Mouse (Mus musculus): Measurements from ENCODE around the gene Gm20388. TPM values are rescaled to one million over a fixed set of nuclear protein-coding genes. Genes with fewer than 3 reads are reported as not detected.
A peak's percentile ranks its signal among the peaks of the same experiment; 100 is the strongest.
"Not testable (repeated sequence)": the region's sequence is repeated elsewhere in the genome, so short reads cannot be mapped to it uniquely, and the experiment has no call there.

Gene Gm20388
- polyA plus RNA-seq, 2 experiments: 8.5 TPM; not detected in 1

GRCm38 (mm10) chr8:123254099-123254885, 3343.7 kb downstream of the Gm20388 start, which contains the start of the genes Zfp276 and Vps9d1:
Gene Zfp276, plus strand, starts transcription at chr8:123254195.
Gene Vps9d1, minus strand, starts transcription at chr8:123254348.
- Histone ChIP-seq H3K4me1 (replicated peaks; ENCODE audit: control insufficient read depth in 2 of 2, insufficient read depth in 2 of 2, low read length in 1 of 2) (peaks cover 8 to 13% of the 10 kb centered on the region in 2 experiments), H3K4me2 (ENCODE audit: low read depth) (peak within 1 kb of the TSS; percentile 78), H3K4me3 (ENCODE audit: insufficient read depth in 1 of 2, low read depth in 2 of 2, low read length in 2 of 2) (peak within 1 kb of the TSS; percentile 84 to 87), H3K36me3 (replicated peaks; ENCODE audit: control insufficient read depth, insufficient read depth, low read depth) (peaks cover 6% of the 10 kb centered on the region), H3K27ac (peak within 1 kb of the TSS; percentile 55), H3K9me3 (ENCODE audit: control insufficient read depth, low read length) (no peaks in the 10 kb centered on the region), H3K9ac (replicated peaks) (peak within 1 kb of the TSS; percentile 90), H3K27me3 (ENCODE audit: control insufficient read depth, insufficient read depth, low read length) (no peaks in the 10 kb centered on the region)
- TF ChIP-seq EP300 (IDR thresholded peaks at IDR 0.05; ENCODE audit: low read depth) (no peak), CTCF (IDR thresholded peaks at IDR 0.05; ENCODE audit: low read depth) (0 out of 2 replicates have a peak, but pooled peaks have one; percentile 0)
- WGBS (ENCODE audit: insufficient replicate concordance): under 1% methylated on average over 98 of the region's 99 CpGs
- ATAC-seq (ENCODE audit: insufficient read depth) (peak; percentile 92), DNase-seq (ENCODE audit: low read depth in 3 of 3, low spot score in 3 of 3) (peak; percentile 71 to 75 (median 72))

DNA sequence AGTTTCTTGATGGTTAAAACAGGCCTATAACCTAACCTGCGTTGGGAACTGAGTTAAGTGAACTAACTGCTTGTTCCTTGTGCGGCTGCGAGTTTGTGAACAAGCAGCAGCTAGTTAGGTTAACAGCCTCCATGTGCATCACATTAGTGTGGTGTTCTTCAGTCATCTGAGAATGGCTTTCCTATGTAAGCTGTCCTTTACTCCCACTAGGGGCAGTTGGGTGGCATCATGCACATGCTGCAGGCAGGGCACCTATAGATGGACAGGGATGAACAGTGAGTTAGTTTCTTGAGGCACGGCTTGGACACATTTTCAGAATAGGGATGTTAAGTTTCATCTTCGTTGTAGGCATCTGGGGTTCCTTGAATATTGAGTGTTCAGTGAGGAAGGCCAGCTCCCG, 3344.5 kb downstream of the Gm20388 start:
- H3K4me2 ChIP-seq (ENCODE audit: low read depth): peak overlapping the region; percentile 78
- H3K9ac ChIP-seq (replicated peaks): peak overlapping the region; percentile 90
- H3K4me1 ChIP-seq (replicated peaks; ENCODE audit: control insufficient read depth in 2 of 2, insufficient read depth in 2 of 2, low read length in 1 of 2): peaks cover 8 to 13% of the 10 kb centered on the region in 2 experiments
- H3K36me3 ChIP-seq (replicated peaks; ENCODE audit: control insufficient read depth, insufficient read depth, low read depth): peaks cover 11% of the 10 kb centered on the region
- no peak for ATAC-seq (ENCODE audit: insufficient read depth)
- no peak for DNase-seq (ENCODE audit: low read depth in 3 of 3, low spot score in 3 of 3)
- H3K9me3 ChIP-seq (ENCODE audit: control insufficient read depth, low read length): no peaks in the 10 kb centered on the region
- 63% methylated on average over 6 of the region's 6 CpGs for WGBS (ENCODE audit: insufficient replicate concordance)
- peak overlapping the region; percentile 70 to 87 for H3K4me3 ChIP-seq (ENCODE audit: insufficient read depth in 1 of 2, low read depth in 2 of 2, low read length in 2 of 2)
- peak overlapping the region; percentile 55; the same call in 1 of the 2 replicates for H3K27ac ChIP-seq
- no peaks in the 10 kb centered on the region for H3K27me3 ChIP-seq (ENCODE audit: control insufficient read depth, insufficient read depth, low read length)
- TF ChIP-seq EP300 (IDR thresholded peaks at IDR 0.05; ENCODE audit: low read depth): no peak
- TF ChIP-seq CTCF (IDR thresholded peaks at IDR 0.05; ENCODE audit: low read depth): peak; percentile 32

GRCm38 (mm10) chr8:123257114-123257513, 3346.5 kb downstream of the Gm20388 start:
- peaks cover 8 to 13% of the 10 kb centered on the region in 2 experiments for H3K4me1 ChIP-seq (replicated peaks; ENCODE audit: control insufficient read depth in 2 of 2, insufficient read depth in 2 of 2, low read length in 1 of 2)
- no peaks in the 10 kb centered on the region for H3K9me3 ChIP-seq (ENCODE audit: control insufficient read depth, low read length)
- no peak overlapping the region for H3K27ac ChIP-seq
- DNase-seq (ENCODE audit: low read depth in 3 of 3, low spot score in 3 of 3): no peak
- H3K36me3 ChIP-seq (replicated peaks; ENCODE audit: control insufficient read depth, insufficient read depth, low read depth): peaks cover 11% of the 10 kb centered on the region
- no peak overlapping the region for H3K9ac ChIP-seq (replicated peaks)
- no peak overlapping the region for H3K4me2 ChIP-seq (ENCODE audit: low read depth)
- no peak for ATAC-seq (ENCODE audit: insufficient read depth)
- WGBS (ENCODE audit: insufficient replicate concordance): 72% methylated on average over 3 of the region's 3 CpGs
- no peak overlapping the region for H3K4me3 ChIP-seq (ENCODE audit: insufficient read depth in 1 of 2, low read depth in 2 of 2, low read length in 2 of 2)
- H3K27me3 ChIP-seq (ENCODE audit: control insufficient read depth, insufficient read depth, low read length): no peaks in the 10 kb centered on the region
- TF ChIP-seq EP300 (IDR thresholded peaks at IDR 0.05; ENCODE audit: low read depth) (no peak), CTCF (IDR thresholded peaks at IDR 0.05; ENCODE audit: low read depth) (no peak)

DNA sequence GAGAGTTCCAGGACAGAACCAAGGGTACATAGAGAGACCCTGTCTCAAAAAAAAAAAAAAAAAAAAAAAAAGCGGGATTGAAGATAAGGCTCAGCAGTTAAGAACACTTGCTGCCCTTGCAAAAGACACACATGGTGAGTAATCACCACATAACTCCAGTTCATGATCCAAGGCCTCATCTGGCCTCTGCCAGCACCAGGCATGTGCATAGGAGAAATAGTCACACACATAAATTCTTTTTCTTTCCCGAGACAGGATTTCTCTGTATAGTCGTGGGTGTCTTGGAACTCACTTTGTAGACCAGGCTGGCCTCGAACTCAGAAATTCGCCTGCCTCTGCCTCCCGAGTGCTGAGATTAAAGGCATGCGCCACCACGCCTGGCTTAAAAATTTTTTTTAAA, 3347.0 kb downstream of the Gm20388 start:
- H3K4me3 ChIP-seq (ENCODE audit: insufficient read depth in 1 of 2, low read depth in 2 of 2, low read length in 2 of 2); DNase-seq (ENCODE audit: low read depth in 3 of 3, low spot score in 3 of 3); H3K9ac ChIP-seq (replicated peaks); H3K27me3 ChIP-seq (ENCODE audit: control insufficient read depth, insufficient read depth, low read length); H3K4me2 ChIP-seq (ENCODE audit: low read depth); H3K9me3 ChIP-seq (ENCODE audit: control insufficient read depth, low read length); H3K27ac ChIP-seq; ATAC-seq (ENCODE audit: insufficient read depth): not testable (repeated sequence)
- Histone ChIP-seq H3K4me1 (replicated peaks; ENCODE audit: control insufficient read depth in 2 of 2, insufficient read depth in 2 of 2, low read length in 1 of 2) (peaks cover 8 to 13% of the 10 kb centered on the region in 2 experiments), H3K36me3 (replicated peaks; ENCODE audit: control insufficient read depth, insufficient read depth, low read depth) (peaks cover 11% of the 10 kb centered on the region)
- WGBS (ENCODE audit: insufficient replicate concordance): 75% methylated on average over 8 of the region's 8 CpGs

DNA sequence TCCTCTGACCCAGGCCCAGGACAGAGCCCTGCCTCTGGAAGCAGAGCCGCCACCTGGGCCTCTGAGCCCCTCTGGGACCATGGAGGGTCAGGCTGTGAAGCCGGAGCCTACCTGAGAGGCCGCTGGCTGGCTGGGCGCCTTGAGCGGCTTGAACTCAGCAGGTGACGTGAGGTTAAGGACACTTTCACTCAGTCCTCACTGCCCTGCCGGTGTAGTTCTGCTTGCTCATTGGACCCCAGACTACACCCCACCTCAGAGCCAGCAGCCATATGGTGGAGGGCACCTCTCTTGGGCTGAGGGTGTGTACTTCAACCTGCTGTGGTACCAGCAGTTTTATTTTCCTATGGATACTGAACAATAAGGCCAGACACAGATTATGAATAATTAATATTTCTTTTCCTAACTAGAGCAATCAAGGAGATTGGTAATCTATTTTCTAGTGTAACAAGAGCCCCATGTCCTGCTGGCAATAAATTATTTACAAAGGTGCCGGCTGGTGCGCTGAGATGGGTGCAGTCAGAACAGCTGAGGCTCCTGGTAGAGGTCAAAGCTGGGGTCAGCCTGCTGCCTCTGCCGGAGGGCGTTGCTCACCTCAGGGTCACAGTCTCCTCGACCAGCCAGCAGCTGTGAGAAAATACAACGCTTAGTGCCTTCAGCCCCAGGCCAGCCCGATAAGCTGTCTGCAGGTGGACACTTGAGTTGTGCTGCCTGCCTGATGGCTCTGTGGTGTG, 3357.4 kb downstream of the Gm20388 start:
- Histone ChIP-seq H3K4me3 (ENCODE audit: insufficient read depth in 1 of 2, low read depth in 2 of 2, low read length in 2 of 2) (no peak overlapping the region), H3K27ac (no peak overlapping the region), H3K27me3 (ENCODE audit: control insufficient read depth, insufficient read depth, low read length) (no peaks in the 10 kb centered on the region), H3K4me1 (replicated peaks; ENCODE audit: control insufficient read depth in 2 of 2, insufficient read depth in 2 of 2, low read length in 1 of 2) (no peaks in the 10 kb centered on the region), H3K9ac (replicated peaks) (no peak overlapping the region), H3K36me3 (replicated peaks; ENCODE audit: control insufficient read depth, insufficient read depth, low read depth) (peaks cover 23% of the 10 kb centered on the region), H3K9me3 (ENCODE audit: control insufficient read depth, low read length) (no peaks in the 10 kb centered on the region), H3K4me2 (ENCODE audit: low read depth) (no peak overlapping the region)
- TF ChIP-seq CTCF (IDR thresholded peaks at IDR 0.05; ENCODE audit: low read depth) (no peak), EP300 (IDR thresholded peaks at IDR 0.05; ENCODE audit: low read depth) (no peak)
- WGBS (ENCODE audit: insufficient replicate concordance): 76% methylated on average over 14 of the region's 14 CpGs
- DNase-seq (ENCODE audit: low read depth in 3 of 3, low spot score in 3 of 3) (no peak), ATAC-seq (ENCODE audit: insufficient read depth) (0 out of 2 replicates have a peak, but pooled peaks have one; percentile 33)

Measured in liver, embryonic 14.5 days (tissue).